Mouse (Mus musculus): ENCODE results near the gene Atp23. TPM values are rescaled to one million over a fixed set of nuclear protein-coding genes. Genes with fewer than 3 reads are reported as not detected.
"Not testable (repeated sequence)": the region's sequence is repeated elsewhere in the genome, so short reads cannot be mapped to it uniquely, and the experiment has no call there.

Atp23 gene
- total RNA-seq, 2 experiments from 2014 or later, result 1.6 to 2.9 TPM

DNA sequence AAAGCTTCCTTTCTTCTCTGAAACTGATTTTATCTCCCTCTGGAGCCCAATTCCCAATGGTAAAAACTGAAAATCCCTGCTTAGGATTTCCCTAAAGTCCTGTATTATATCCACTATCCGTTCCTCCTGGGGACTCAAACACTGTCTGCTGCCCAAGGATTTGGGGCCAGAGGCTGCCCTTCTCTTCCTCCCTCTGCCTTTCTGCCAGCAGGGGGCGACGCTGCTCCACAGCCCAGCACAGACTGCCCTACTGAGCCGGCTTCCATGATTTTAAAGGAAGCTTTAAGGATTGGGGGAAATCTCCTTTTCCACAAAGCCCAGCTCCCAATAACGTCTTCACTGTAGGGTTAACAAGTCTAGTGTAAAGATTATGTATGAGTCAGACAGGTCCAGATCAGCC lies 68.1 kb downstream of the Atp23 start:
- intact Hi-C loops (cut with DNase I; ENCODE audit: low total_unique reads), result no loop called here
- no peak for DNase-seq

DNA sequence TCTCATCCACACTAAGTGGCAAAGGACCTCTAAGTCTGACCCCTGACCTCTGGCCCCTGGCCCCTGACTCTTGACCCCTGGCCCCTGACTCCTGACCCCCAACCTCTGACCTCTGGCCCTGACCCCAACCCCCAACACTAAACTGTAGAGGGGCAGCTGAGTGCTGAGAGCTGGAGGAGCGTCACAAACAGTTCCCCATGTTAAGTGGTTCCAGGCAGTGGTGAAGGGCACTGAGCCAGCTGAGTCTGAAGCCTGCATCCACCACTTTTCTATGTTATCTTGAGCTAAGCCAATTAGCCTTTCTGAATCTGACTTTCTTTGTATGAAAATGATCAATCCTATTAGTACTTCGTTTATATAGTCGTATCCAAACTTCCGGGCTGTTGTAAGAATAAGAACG lies 69.8 kb downstream of the Atp23 start:
- no peak for DNase-seq
- intact Hi-C loops (cut with DNase I; ENCODE audit: low total_unique reads), result no loop called here

DNA sequence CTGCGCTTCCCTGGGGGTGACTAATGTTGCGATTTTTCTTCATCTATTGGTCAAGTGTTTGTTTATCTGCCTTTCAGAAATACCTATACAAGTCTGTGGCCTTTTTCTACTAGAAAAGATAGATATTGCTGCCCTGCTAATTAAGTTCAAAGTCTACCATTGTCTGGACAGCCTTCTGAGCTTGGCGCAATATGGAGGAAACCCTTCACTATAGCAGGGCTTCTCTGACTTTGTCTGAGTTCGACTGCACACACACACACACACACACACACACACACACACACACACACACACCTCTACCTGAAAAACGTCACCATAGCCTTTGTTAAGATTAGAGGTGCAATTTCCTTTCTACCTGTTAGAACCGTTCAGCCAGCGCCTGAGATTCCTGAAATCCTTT lies 72.5 kb downstream of the Atp23 start:
- no peak for DNase-seq
- intact Hi-C loops (cut with DNase I; ENCODE audit: low total_unique reads), result no loop called here

DNA sequence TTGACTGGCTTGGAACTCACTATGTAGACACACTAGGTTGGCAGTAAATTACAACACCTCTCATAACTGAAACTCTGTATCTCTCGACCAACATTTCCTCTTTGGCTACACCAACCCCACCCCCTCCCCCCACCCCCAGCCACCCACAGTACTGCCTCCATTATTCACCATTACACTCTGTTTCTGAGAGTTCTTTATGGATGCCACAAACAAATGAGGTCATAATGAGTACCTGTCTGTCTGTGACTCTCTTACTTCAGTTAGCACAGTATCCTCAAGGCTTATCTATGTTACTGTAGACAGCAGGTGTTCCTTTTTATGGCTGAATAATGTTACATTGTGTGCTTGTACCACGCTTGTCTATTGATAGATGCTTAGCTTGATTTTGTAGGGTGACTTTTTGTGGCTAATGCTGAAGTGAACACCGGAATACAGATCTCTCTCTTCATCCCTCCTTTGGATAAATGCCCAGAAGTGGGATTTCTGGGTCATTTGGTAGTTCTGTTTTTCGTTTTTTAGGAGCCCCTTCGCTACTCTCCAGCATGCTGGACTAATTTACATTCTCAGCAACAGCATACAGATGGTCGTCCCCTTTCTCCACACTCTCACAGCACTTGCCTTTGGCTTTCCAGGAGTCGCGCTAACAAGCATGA lies 73.1 kb downstream of the Atp23 start:
- intact Hi-C loops (cut with DNase I; ENCODE audit: low total_unique reads), result no loop called here
- DNase-seq, result no peak

DNA sequence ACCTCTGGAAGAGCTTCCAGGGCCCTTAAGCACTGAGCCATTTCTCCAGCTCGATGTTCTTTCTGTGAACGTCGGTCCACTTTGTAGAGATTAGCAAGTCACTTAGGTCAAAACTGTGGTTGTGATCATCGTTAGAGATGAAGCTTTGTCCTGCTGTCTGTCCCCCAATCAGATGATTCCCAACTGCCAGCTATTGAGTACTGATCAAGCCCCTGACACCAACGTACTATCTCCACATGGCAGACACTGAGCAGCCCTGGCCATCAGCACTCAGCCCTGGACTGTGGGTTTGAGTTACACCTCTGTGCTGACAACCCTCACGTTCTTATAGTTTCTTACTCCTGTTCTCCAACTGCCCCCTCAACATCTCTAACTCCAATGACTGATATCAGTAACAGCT lies 74.2 kb downstream of the Atp23 start:
- intact Hi-C loops (cut with DNase I; ENCODE audit: low total_unique reads), result no loop called here
- DNase-seq, result no peak

DNA sequence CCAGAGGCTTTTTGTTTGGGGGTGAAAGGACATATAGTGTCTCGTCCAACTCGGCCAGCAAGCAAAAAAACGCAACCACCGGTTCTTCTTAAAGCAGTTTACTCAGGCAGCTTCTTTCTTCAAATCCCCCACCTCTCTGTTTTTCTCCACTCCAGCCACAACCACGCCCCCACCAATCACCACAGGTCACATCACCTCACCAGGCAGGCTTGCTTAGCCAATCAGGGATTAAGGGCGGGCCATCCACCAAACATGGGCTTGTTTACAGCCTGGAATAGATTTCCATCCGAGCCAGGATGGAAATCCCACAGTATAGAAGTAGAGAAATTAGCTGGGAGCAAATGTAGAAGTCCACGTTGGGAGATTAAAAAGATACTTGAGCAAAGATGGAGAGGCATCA lies 74.9 kb downstream of the Atp23 start:
- DNase-seq; intact Hi-C loops (cut with DNase I; ENCODE audit: low total_unique reads): not testable (repeated sequence)

DNA sequence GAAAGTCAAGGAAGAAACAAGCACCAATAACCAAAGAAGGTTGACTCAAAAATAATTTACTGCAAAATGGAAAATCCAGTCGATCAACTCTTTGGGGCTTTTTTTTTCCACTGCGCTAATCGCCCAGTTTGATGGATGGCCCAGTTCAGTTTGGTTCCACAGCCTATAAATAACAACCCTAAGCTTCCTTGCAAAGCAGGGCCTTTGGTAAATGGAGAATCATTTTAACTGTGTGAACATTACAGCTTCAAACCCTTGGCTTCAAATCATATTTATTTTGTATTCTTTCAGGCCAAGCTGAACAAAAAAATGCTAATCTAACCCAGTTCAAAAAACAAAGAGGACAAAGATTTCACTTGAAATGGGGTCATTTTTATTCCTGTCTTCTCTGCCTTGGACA lies 78.7 kb downstream of the Atp23 start:
- no peak for DNase-seq
- intact Hi-C loops (cut with DNase I; ENCODE audit: low total_unique reads), result no loop called here

Other genes starting within 250 kb of the Atp23 start
- gene Ctdsp2, start 77.4 kb upstream of the Atp23 start, total RNA-seq (2021), result 100 to 1,000 TPM in 1 of 2 experiments, 10 to 100 TPM in 1; 98.5 to 102 TPM
- under 1 TPM; 0.51 to 0.64 TPM for gene Avil, start 99.4 kb upstream of the Atp23 start, total RNA-seq (2021)
- 10 to 100 TPM; 24.8 to 27.9 TPM for gene Tsfm, start 129.5 kb upstream of the Atp23 start, total RNA-seq (2021)
- 10 to 100 TPM; 11.1 to 14.8 TPM for gene Mettl1, start 140.1 kb upstream of the Atp23 start, total RNA-seq (2021)
- gene Eef1akmt3, start 140.2 kb upstream of the Atp23 start, total RNA-seq (2021), result under 1 TPM; 0.27 to 0.43 TPM
- under 1 TPM; 0.10 to 0.16 TPM for gene Cyp27b1, start 146.9 kb upstream of the Atp23 start, total RNA-seq (2021)
- gene March9, start 158.8 kb upstream of the Atp23 start, total RNA-seq (2021), result 1 to 10 TPM in 1 of 2 experiments, under 1 TPM in 1; 0.82 to 1.2 TPM
- gene Cdk4, start 162.2 kb upstream of the Atp23 start, total RNA-seq (2021), result 10 to 100 TPM; 62.5 to 84.0 TPM
- gene Tspan31, start 168.9 kb upstream of the Atp23 start, total RNA-seq (2021), result 10 to 100 TPM; 26.5 to 31.6 TPM
- 1 to 10 TPM; 3.4 to 6.7 TPM for gene Agap2, start 173.9 kb upstream of the Atp23 start, total RNA-seq (2021)
- gene Os9, start 219.8 kb upstream of the Atp23 start, total RNA-seq (2021), result 10 to 100 TPM; 20.3 to 23.5 TPM